Mouse (Mus musculus) neutrophil, adult 83 days (primary cell): ENCODE measurements around the gene Sult2a8. TPM values are rescaled to one million over a fixed set of nuclear protein-coding genes. Genes with fewer than 3 reads are reported as not detected.

Experiments used
- total RNA-seq, 2 experiments: library from RNA; stranded (reverse); gene quantifications; one replicate each; pipeline ENCODE4 v1.2.4; 2023

The Sult2a8 gene
- not detected for total RNA-seq

GRCm38 (mm10) chr7:14446534-14446933, at the start of gene Sult2a8:
Gene Sult2a8, minus strand, starts transcription at chr7:14446769.

GRCm38 (mm10) chr7:14494130-14494529, 47.6 kb upstream of the Sult2a8 start, which contains the start of gene Sult2a7:
Gene Sult2a7, minus strand, starts transcription at chr7:14494230.

Other genes with a start within 250 kb of the Sult2a8 start
- not detected for gene Sult2a6, start 191.9 kb downstream of the Sult2a8 start, total RNA-seq
- gene Obox8, start 113.2 kb downstream of the Sult2a8 start, total RNA-seq: not detected
- not detected for gene Sult2a7, start 47.5 kb upstream of the Sult2a8 start, total RNA-seq
- gene Vmn1r90, start 116.7 kb upstream of the Sult2a8 start, total RNA-seq: not detected
- gene Obox7, start 212.7 kb upstream of the Sult2a8 start, total RNA-seq: not detected